Mouse (Mus musculus): Measurements from ENCODE around the gene Cep63. TPM values are rescaled to one million over a fixed set of nuclear protein-coding genes. Genes with fewer than 3 reads are reported as not detected.
A peak's percentile ranks its signal among the peaks of the same experiment; 100 is the strongest.

Gene Cep63
- polyA plus RNA-seq (2015; fragmentation: Nextera tagmentation; extraction: Ambion mirVana) = 42.0 and 47.7 TPM in 2 replicates

- Histone ChIP-seq H3K36me3 (no peaks in the 10 kb centered on the region), H3K9ac (peak within 1 kb of the TSS; percentile 97), H3K4me1 (replicated peaks) (peaks cover 6% of the 10 kb centered on the region; the same call in 1 of the 2 replicates), H3K27me3 (replicated peaks) (no peaks in the 10 kb centered on the region), H3K4me3 (replicated peaks) (peak within 1 kb of the TSS; percentile 88), H3K9me3 (no peaks in the 10 kb centered on the region), H3K4me2 (replicated peaks) (peak within 1 kb of the TSS; percentile 73), H3K27ac (peak within 1 kb of the TSS; percentile 97)
- peak; percentile 96 for ATAC-seq
- under 1% methylated on average over 84 of the region's 84 CpGs for WGBS
Observed at GRCm38 (mm10) chr9:102625983-102626838, at the start of gene Cep63, which contains the start of gene Anapc13. Gene Cep63 (minus strand): TSS chr9:102626534. Gene Anapc13 (plus strand): TSS chr9:102626296.

- Histone ChIP-seq H3K4me2 (replicated peaks) (no peak overlapping the region), H3K27me3 (replicated peaks) (no peaks in the 10 kb centered on the region), H3K27ac (no peak overlapping the region), H3K9me3 (no peaks in the 10 kb centered on the region), H3K36me3 (no peaks in the 10 kb centered on the region), H3K4me3 (replicated peaks) (no peak overlapping the region), H3K4me1 (replicated peaks) (0 out of 2 replicates have a peak, but pooled peaks cover 5% of the 10 kb centered on the region), H3K9ac (no peak overlapping the region)
- ATAC-seq = peak; percentile 65
- WGBS = 71% methylated on average over 5 of the region's 5 CpGs
Observed at GRCm38 (mm10) chr9:102675922-102676321, 49.6 kb upstream of the Cep63 start.

- Histone ChIP-seq H3K9me3 (no peaks in the 10 kb centered on the region), H3K27me3 (replicated peaks) (no peaks in the 10 kb centered on the region), H3K27ac (no peak overlapping the region), H3K4me2 (replicated peaks) (no peak overlapping the region), H3K36me3 (no peaks in the 10 kb centered on the region), H3K4me3 (replicated peaks) (no peak overlapping the region), H3K9ac (no peak overlapping the region), H3K4me1 (replicated peaks) (0 out of 2 replicates have a peak, but pooled peaks cover 5% of the 10 kb centered on the region)
- no peak for ATAC-seq
- 65% methylated on average over 7 of the region's 7 CpGs for WGBS
Observed at GRCm38 (mm10) chr9:102673381-102673780, 47.0 kb upstream of the Cep63 start.

GRCm38 (mm10) chr9:102668906-102669305, 42.6 kb upstream of the Cep63 start:
- Histone ChIP-seq H3K4me3 (replicated peaks) (no peak overlapping the region), H3K27ac (no peak overlapping the region), H3K36me3 (no peaks in the 10 kb centered on the region), H3K4me2 (replicated peaks) (no peak overlapping the region), H3K9me3 (no peaks in the 10 kb centered on the region), H3K4me1 (replicated peaks) (0 out of 2 replicates have a peak, but pooled peaks cover 5% of the 10 kb centered on the region), H3K9ac (no peak overlapping the region), H3K27me3 (replicated peaks) (no peaks in the 10 kb centered on the region)
- no peak for ATAC-seq
- 78% methylated on average over 12 of the region's 12 CpGs for WGBS

- Histone ChIP-seq H3K4me3 (replicated peaks) (no peak overlapping the region), H3K9me3 (no peaks in the 10 kb centered on the region), H3K4me1 (replicated peaks) (0 out of 2 replicates have a peak, but pooled peaks cover 5% of the 10 kb centered on the region), H3K4me2 (replicated peaks) (no peak overlapping the region), H3K27ac (no peak overlapping the region), H3K9ac (no peak overlapping the region), H3K36me3 (no peaks in the 10 kb centered on the region), H3K27me3 (replicated peaks) (no peaks in the 10 kb centered on the region)
- WGBS = 40% methylated on average over 6 of the region's 6 CpGs
- ATAC-seq = no peak
Observed at GRCm38 (mm10) chr9:102668115-102668514, 41.8 kb upstream of the Cep63 start.

GRCm38 (mm10) chr9:102656355-102657095, 30.2 kb upstream of the Cep63 start:
- H3K9ac ChIP-seq = no peak overlapping the region
- no peaks in the 10 kb centered on the region for H3K36me3 ChIP-seq
- H3K4me3 ChIP-seq (replicated peaks) = no peak overlapping the region
- no peaks in the 10 kb centered on the region for H3K27me3 ChIP-seq (replicated peaks)
- H3K9me3 ChIP-seq = no peaks in the 10 kb centered on the region
- H3K4me1 ChIP-seq (replicated peaks) = 0 out of 2 replicates have a peak, but pooled peaks cover 10% of the 10 kb centered on the region
- H3K27ac ChIP-seq = no peak overlapping the region
- 50% methylated on average over 8 of the region's 8 CpGs for WGBS
- peak; percentile 60 for ATAC-seq
- H3K4me2 ChIP-seq (replicated peaks) = no peak overlapping the region

- H3K36me3 ChIP-seq = no peaks in the 10 kb centered on the region
- no peak overlapping the region for H3K9ac ChIP-seq
- H3K4me2 ChIP-seq (replicated peaks) = no peak overlapping the region
- peaks cover 21% of the 10 kb centered on the region for H3K4me1 ChIP-seq (replicated peaks)
- H3K27ac ChIP-seq = peak overlapping the region; percentile 70; the same call in 1 of the 2 replicates
- H3K27me3 ChIP-seq (replicated peaks) = no peaks in the 10 kb centered on the region
- no peaks in the 10 kb centered on the region for H3K9me3 ChIP-seq
- H3K4me3 ChIP-seq (replicated peaks) = no peak overlapping the region
- ATAC-seq = no peak
- 50% methylated on average over 6 of the region's 6 CpGs for WGBS
Observed at GRCm38 (mm10) chr9:102651199-102651720, 24.9 kb upstream of the Cep63 start.

- Histone ChIP-seq H3K9ac (no peak overlapping the region), H3K4me3 (replicated peaks) (no peak overlapping the region), H3K27me3 (replicated peaks) (no peaks in the 10 kb centered on the region), H3K9me3 (no peaks in the 10 kb centered on the region), H3K27ac (peak overlapping the region; percentile 70), H3K4me1 (replicated peaks) (peaks cover 21% of the 10 kb centered on the region), H3K4me2 (replicated peaks) (peak overlapping the region; percentile 34; the same call in 1 of the 2 replicates), H3K36me3 (no peaks in the 10 kb centered on the region)
- WGBS = 23% methylated on average over 7 of the region's 7 CpGs
- ATAC-seq = peak; percentile 14
Observed at GRCm38 (mm10) chr9:102650637-102651036, 24.3 kb upstream of the Cep63 start.

- no peaks in the 10 kb centered on the region for H3K27me3 ChIP-seq (replicated peaks)
- WGBS = 22% methylated on average over 17 of the region's 17 CpGs
- peak overlapping the region; percentile 70 for H3K27ac ChIP-seq
- no peaks in the 10 kb centered on the region for H3K9me3 ChIP-seq
- H3K36me3 ChIP-seq = no peaks in the 10 kb centered on the region
- no peak overlapping the region for H3K9ac ChIP-seq
- peak overlapping the region; percentile 34 for H3K4me2 ChIP-seq (replicated peaks)
- peak; percentile 91 for ATAC-seq
- H3K4me1 ChIP-seq (replicated peaks) = peaks cover 21% of the 10 kb centered on the region
- H3K4me3 ChIP-seq (replicated peaks) = no peak overlapping the region
Observed at GRCm38 (mm10) chr9:102649917-102650527, 23.7 kb upstream of the Cep63 start.

GRCm38 (mm10) chr9:102647010-102647409, 20.7 kb upstream of the Cep63 start:
- Histone ChIP-seq H3K36me3 (no peaks in the 10 kb centered on the region), H3K9ac (no peak overlapping the region), H3K9me3 (no peaks in the 10 kb centered on the region), H3K4me1 (replicated peaks) (peaks cover 34% of the 10 kb centered on the region), H3K4me2 (replicated peaks) (no peak overlapping the region), H3K27me3 (replicated peaks) (no peaks in the 10 kb centered on the region), H3K27ac (no peak overlapping the region), H3K4me3 (replicated peaks) (no peak overlapping the region)
- ATAC-seq = no peak
- 77% methylated on average over 6 of the region's 6 CpGs for WGBS

GRCm38 (mm10) chr9:102645119-102645695, 18.9 kb upstream of the Cep63 start:
- 64% methylated on average over 3 of the region's 3 CpGs for WGBS
- Histone ChIP-seq H3K27ac (peak overlapping the region; percentile 93; the same call in 1 of the 2 replicates), H3K4me1 (replicated peaks) (peaks cover 21% of the 10 kb centered on the region), H3K4me2 (replicated peaks) (no peak overlapping the region), H3K27me3 (replicated peaks) (no peaks in the 10 kb centered on the region), H3K4me3 (replicated peaks) (no peak overlapping the region), H3K9me3 (no peaks in the 10 kb centered on the region), H3K9ac (no peak overlapping the region), H3K36me3 (no peaks in the 10 kb centered on the region)
- no peak for ATAC-seq
